Mouse (Mus musculus): Measurements from ENCODE around the gene Itgav. TPM values are rescaled to one million over a fixed set of nuclear protein-coding genes. Genes with fewer than 3 reads are reported as not detected.
A peak's percentile ranks its signal among the peaks of the same experiment; 100 is the strongest.

Itgav gene
- polyA plus RNA-seq, 1 experiment from 2014 or later, result 74.3 TPM

DNA sequence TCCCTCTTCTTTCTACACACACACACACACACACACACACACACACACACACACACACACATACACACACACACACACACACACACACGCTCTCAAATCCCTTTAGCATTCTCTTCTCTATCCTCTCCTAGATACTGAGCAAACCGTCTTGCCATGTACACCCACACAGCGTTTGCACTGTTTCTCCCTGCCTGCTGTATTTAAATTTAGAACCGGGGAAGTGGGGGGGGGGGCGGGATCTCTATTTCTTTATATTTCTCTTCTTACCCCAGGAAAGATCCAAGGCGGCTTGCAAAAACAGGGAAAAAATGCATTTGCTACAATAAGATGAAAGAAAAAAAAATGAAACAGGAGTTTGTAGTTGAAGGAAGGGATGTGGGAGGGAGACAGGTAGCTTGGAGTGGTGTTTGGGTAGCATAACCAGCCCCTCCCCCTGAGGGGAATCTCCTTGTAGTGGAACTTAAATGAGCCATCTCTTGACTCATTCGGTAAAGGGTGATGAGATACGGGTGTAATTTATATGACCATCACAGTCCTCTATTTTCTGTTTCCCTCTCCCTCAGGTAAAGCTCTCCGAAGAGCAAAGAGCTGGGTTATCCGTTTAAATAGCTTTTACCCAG, 89.2 kb downstream of the Itgav start:
- H3K4me2 ChIP-seq (replicated peaks; ENCODE audit: low read depth), result peak overlapping the region; percentile 90
- TF ChIP-seq CTCF (IDR thresholded peaks at IDR 0.05; ENCODE audit: low read depth) (no peak), EP300 (optimal IDR thresholded peaks at IDR 0.05) (no peak)
- H3K4me1 ChIP-seq (replicated peaks; ENCODE audit: control insufficient read depth, insufficient read depth), result no peaks in the 10 kb centered on the region
- no peaks in the 10 kb centered on the region for H3K27me3 ChIP-seq (ENCODE audit: control insufficient read depth, insufficient read depth, low read length)
- ATAC-seq (ENCODE audit: low FRiP score, low TSS enrichment), result no peak
- H3K27ac ChIP-seq (replicated peaks), result no peak overlapping the region
- 14% methylated on average over 10 of the region's 10 CpGs for WGBS
- no peak overlapping the region for H3K9ac ChIP-seq (ENCODE audit: low read length)
- peak overlapping the region; percentile 68 for H3K4me3 ChIP-seq (ENCODE audit: low read depth, low read length)
- no peaks in the 10 kb centered on the region for H3K9me3 ChIP-seq (ENCODE audit: control insufficient read depth, low read length)
- DNase-seq (ENCODE audit: low spot score), result no peak
- no peaks in the 10 kb centered on the region for H3K36me3 ChIP-seq (ENCODE audit: control insufficient read depth, insufficient read depth, low read length)

- WGBS, result 35% methylated on average over 6 of the region's 6 CpGs
- Histone ChIP-seq H3K4me3 (ENCODE audit: low read depth, low read length) (peak overlapping the region; percentile 17; the same call in 1 of the 2 replicates), H3K27ac (replicated peaks) (no peak overlapping the region), H3K4me1 (replicated peaks; ENCODE audit: control insufficient read depth, insufficient read depth) (no peaks in the 10 kb centered on the region), H3K9ac (ENCODE audit: low read length) (no peak overlapping the region), H3K36me3 (ENCODE audit: control insufficient read depth, insufficient read depth, low read length) (no peaks in the 10 kb centered on the region), H3K27me3 (ENCODE audit: control insufficient read depth, insufficient read depth, low read length) (no peaks in the 10 kb centered on the region), H3K4me2 (replicated peaks; ENCODE audit: low read depth) (peak overlapping the region; percentile 90), H3K9me3 (ENCODE audit: control insufficient read depth, low read length) (no peaks in the 10 kb centered on the region)
- ATAC-seq (ENCODE audit: low FRiP score, low TSS enrichment), result no peak
- DNase-seq (ENCODE audit: low spot score), result no peak
- no peak for TF ChIP-seq CTCF (IDR thresholded peaks at IDR 0.05; ENCODE audit: low read depth)
- TF ChIP-seq EP300 (optimal IDR thresholded peaks at IDR 0.05), result no peak
These were observed 89.8 kb downstream of the Itgav start for GRCm38 (mm10) chr2:83814009-83814408.

DNA sequence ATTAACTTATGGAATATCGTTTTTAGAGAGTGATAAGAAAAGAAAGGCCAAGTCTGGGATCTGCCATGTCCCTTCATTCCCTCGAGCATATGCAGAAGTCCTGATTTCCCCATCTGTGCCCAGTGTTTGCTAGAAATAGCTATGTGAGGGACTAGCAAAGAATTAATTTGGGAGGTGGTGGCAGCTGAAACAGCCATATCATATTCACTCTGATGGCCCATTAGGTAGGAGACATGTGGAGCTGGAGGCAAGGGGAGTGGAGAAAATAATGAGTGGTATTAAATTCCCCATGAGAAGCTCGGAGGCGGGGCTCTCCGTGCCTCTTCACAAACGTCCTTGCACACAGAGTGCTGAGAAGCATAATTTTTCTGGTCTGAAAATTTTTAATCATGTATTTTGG, 92.0 kb downstream of the Itgav start:
- DNase-seq (ENCODE audit: low spot score) (no peak), ATAC-seq (ENCODE audit: low FRiP score, low TSS enrichment) (no peak)
- 68% methylated on average over 6 of the region's 6 CpGs for WGBS
- no peak overlapping the region for H3K4me2 ChIP-seq (replicated peaks; ENCODE audit: low read depth)
- H3K4me3 ChIP-seq (ENCODE audit: low read depth, low read length), result no peak overlapping the region
- TF ChIP-seq CTCF (IDR thresholded peaks at IDR 0.05; ENCODE audit: low read depth), result no peak
- no peak for TF ChIP-seq EP300 (optimal IDR thresholded peaks at IDR 0.05)
- H3K9me3 ChIP-seq (ENCODE audit: control insufficient read depth, low read length), result no peaks in the 10 kb centered on the region
- no peaks in the 10 kb centered on the region for H3K4me1 ChIP-seq (replicated peaks; ENCODE audit: control insufficient read depth, insufficient read depth)
- no peaks in the 10 kb centered on the region for H3K36me3 ChIP-seq (ENCODE audit: control insufficient read depth, insufficient read depth, low read length)
- no peak overlapping the region for H3K27ac ChIP-seq (replicated peaks)
- no peaks in the 10 kb centered on the region for H3K27me3 ChIP-seq (ENCODE audit: control insufficient read depth, insufficient read depth, low read length)
- no peak overlapping the region for H3K9ac ChIP-seq (ENCODE audit: low read length)

- no peak overlapping the region for H3K4me2 ChIP-seq (replicated peaks; ENCODE audit: low read depth)
- no peaks in the 10 kb centered on the region for H3K36me3 ChIP-seq (ENCODE audit: control insufficient read depth, insufficient read depth, low read length)
- no peak for DNase-seq (ENCODE audit: low spot score)
- H3K9ac ChIP-seq (ENCODE audit: low read length), result no peak overlapping the region
- TF ChIP-seq EP300 (optimal IDR thresholded peaks at IDR 0.05), result no peak
- TF ChIP-seq CTCF (IDR thresholded peaks at IDR 0.05; ENCODE audit: low read depth), result no peak
- 50% methylated on average over 5 of the region's 5 CpGs for WGBS
- no peaks in the 10 kb centered on the region for H3K9me3 ChIP-seq (ENCODE audit: control insufficient read depth, low read length)
- H3K27me3 ChIP-seq (ENCODE audit: control insufficient read depth, insufficient read depth, low read length), result no peaks in the 10 kb centered on the region
- no peak for ATAC-seq (ENCODE audit: low FRiP score, low TSS enrichment)
- H3K4me3 ChIP-seq (ENCODE audit: low read depth, low read length), result no peak overlapping the region
- H3K4me1 ChIP-seq (replicated peaks; ENCODE audit: control insufficient read depth, insufficient read depth), result no peaks in the 10 kb centered on the region
- H3K27ac ChIP-seq (replicated peaks), result no peak overlapping the region
These were observed 101.0 kb downstream of the Itgav start for GRCm38 (mm10) chr2:83825161-83825560.

DNA sequence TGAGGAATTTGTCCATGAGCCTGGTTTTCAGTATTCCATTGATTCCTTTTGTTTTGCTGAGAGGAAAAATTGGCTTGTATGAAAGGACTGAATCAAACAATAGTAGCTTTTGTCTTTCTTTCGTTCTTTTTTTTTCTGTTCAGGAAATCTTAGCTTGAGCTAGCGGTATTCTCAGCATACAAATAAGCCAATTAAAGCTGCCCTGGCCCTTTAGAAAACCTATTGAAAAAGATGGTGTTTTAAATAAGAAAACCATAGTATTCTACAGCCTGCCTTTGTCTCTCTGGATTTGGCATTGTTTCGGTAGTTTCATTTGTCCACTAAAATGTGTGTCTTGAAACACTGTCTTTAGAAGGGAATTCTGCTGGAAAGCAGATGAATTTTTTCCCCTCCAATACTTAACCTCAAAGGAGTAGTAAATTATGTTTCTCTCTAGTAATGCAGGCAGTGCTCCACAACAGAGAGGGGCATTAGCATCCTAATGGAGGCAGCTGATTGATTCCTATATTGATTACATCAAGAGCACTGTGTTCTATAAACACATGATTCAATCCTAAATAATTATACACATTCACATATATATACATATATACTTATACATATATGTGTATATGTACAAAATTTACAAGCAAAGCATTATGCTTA, 104.8 kb downstream of the Itgav start:
- Histone ChIP-seq H3K27ac (replicated peaks) (no peak overlapping the region), H3K4me2 (replicated peaks; ENCODE audit: low read depth) (no peak overlapping the region), H3K27me3 (ENCODE audit: control insufficient read depth, insufficient read depth, low read length) (no peaks in the 10 kb centered on the region), H3K9ac (ENCODE audit: low read length) (no peak overlapping the region), H3K4me3 (ENCODE audit: low read depth, low read length) (no peak overlapping the region), H3K9me3 (ENCODE audit: control insufficient read depth, low read length) (no peaks in the 10 kb centered on the region), H3K4me1 (replicated peaks; ENCODE audit: control insufficient read depth, insufficient read depth) (no peaks in the 10 kb centered on the region), H3K36me3 (ENCODE audit: control insufficient read depth, insufficient read depth, low read length) (no peaks in the 10 kb centered on the region)
- ATAC-seq (ENCODE audit: low FRiP score, low TSS enrichment) (no peak), DNase-seq (ENCODE audit: low spot score) (no peak)
- TF ChIP-seq EP300 (optimal IDR thresholded peaks at IDR 0.05) (no peak), CTCF (IDR thresholded peaks at IDR 0.05; ENCODE audit: low read depth) (no peak)
- WGBS, result 75% methylated on average over 3 of the region's 3 CpGs

- TF ChIP-seq EP300 (optimal IDR thresholded peaks at IDR 0.05) (no peak), CTCF (IDR thresholded peaks at IDR 0.05; ENCODE audit: low read depth) (no peak)
- ATAC-seq (ENCODE audit: low FRiP score, low TSS enrichment), result no peak
- Histone ChIP-seq H3K4me2 (replicated peaks; ENCODE audit: low read depth) (no peak overlapping the region), H3K4me3 (ENCODE audit: low read depth, low read length) (no peak overlapping the region), H3K9ac (ENCODE audit: low read length) (no peak overlapping the region), H3K27ac (replicated peaks) (no peak overlapping the region), H3K27me3 (ENCODE audit: control insufficient read depth, insufficient read depth, low read length) (no peaks in the 10 kb centered on the region), H3K4me1 (replicated peaks; ENCODE audit: control insufficient read depth, insufficient read depth) (no peaks in the 10 kb centered on the region), H3K9me3 (ENCODE audit: control insufficient read depth, low read length) (no peaks in the 10 kb centered on the region), H3K36me3 (ENCODE audit: control insufficient read depth, insufficient read depth, low read length) (no peaks in the 10 kb centered on the region)
- WGBS, result 68% methylated on average over 4 of the region's 4 CpGs
- DNase-seq (ENCODE audit: low spot score), result no peak
These were observed 108.7 kb downstream of the Itgav start for GRCm38 (mm10) chr2:83832903-83833302.
